Mouse (Mus musculus) induced T-regulatory cell, adult 2 months (primary cell): Measurements from ENCODE around the gene Rora.
"Not testable (repeated sequence)": the region's sequence is repeated elsewhere in the genome, so short reads cannot be mapped to it uniquely, and the experiment has no call there.

Source experiments
- DNase-seq: peaks from one replicate; pipeline ENCODE4 v3.0.0-alpha.2; 2012; ENCODE audit warnings: low read depth

The Rora gene

DNA sequence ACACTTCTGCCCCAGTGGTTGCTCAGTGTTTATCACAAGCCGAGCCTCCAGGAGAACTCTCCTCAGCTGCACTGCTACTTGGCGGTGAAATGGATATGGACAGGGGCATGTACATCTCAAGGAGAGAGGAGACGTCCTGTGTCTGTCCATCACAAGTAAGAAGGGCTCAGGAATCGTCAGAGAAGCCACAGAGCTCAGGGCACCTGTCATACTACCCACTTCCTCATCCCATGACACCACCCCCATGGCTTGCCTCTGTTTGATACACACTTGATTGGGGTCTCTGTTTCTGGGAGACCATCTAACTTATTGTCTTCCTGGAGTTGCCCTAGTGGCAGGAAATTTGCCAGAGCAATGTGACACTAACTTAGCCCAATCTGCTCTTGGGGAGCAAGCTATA is 433.3 kb downstream of the Rora start:
- no peak for DNase-seq

DNA sequence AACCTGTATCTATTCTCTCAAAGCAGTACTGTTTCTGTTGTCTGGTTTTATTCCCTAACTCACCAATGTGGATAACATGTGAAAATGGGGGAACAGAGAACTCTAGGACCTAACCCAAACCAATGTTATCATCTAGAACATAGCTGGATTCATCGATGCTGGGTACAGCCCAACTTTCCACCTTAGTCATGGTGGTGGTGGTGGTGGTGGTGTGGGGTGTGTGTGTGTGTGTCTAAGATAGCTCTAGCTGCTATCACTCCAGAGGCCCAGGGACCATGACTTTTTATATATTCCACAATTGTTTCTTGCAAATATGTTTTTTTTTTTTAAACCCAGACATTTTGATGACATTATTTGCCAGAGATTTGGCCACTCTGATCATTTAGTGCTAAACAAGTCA is 433.7 kb downstream of the Rora start:
- DNase-seq = no peak

DNA sequence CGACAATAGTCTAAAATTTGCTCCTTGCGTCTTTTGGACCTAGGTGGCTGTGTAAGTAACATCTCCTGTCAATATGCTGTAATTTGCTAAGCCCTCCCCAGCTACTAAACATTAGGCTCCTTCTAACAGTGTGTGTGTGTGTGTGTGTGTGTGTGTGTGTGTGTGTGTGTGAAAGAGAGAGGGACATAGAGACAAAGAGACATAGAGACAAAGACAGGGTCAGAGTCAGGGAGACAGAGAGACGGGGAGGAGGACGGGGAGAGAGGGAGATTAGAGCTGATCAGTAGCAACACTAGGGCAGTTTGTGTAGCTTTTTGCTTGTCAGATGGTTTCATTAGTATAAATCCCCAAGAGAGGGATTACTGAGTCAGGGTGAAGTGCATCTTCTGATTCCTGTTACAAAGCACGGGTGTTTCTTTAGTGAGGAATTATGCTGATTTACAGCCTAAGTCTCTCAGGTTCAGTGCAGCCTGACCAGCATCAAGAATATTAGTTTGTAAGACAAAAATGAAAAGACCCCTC is 437.2 kb downstream of the Rora start:
- DNase-seq = no peak

DNA sequence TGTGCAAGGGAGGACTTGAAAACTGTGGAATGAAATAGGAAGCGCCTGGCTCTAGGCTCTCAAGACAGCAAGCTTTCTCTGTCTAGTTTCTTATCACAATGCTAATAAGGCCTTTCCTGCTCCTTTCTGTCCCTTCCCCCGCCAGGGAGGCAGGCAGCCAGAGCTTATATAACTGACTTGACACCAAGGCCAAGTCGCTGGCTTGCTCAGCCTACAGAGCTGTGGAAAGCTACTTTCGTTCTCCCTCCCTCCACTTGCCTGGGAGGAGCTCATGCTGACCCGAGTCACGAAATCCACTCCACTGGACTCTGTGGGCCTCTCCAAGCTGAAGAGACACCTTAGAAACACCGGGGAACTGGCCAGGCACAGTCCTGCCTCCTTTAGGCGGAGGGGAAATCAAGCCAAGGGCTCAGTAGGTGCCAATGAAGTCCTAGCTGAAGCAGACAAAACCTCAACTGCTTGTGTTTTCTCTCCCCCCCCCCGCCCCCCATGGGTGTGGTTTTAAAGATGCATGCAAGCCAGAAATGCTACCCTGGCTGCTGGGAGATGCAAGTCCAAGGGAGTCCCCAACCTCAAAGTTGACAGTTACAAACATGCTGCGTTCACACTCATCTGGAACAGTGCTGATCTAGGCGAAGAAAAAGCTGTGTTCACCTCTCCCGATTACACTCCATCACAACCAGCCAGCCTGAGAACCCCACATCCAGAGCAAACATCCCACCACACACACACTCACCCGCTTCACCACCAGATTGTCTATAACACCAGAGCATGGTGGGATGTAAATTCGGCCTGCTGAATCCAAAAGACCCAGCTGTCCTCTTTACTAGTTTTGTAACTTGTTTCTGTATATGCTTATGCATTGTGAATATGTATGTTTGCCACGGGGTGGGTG is 438.8 kb downstream of the Rora start:
- DNase-seq = no peak

DNA sequence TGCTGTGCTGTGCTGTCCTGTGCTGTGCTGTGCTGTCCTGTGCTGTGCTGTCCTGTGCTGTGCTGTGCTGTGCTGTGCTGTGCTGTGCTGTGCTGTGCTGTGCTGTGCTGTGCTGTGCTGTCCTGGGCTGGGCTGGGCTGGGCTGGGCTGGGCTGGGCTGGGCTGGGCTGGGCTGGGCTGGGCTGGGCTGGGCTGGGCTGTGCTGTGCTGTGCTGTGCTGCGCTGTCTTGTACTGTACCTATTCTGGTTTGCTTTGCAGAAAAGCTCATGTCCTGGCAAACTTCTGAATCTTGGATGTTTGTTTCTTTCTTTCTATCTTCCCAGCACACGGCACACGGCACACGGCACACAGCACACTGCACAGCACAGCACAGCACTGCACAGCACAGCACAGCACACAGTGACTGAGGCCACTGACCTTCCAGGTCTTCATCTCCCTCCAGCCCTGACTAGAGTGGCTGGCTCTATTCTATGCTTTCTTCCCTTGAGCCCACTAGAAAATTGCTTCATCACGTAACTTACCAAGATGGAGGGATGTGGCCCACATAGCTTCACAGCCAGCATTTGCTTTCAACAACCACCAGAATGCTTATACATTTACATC is 446.7 kb downstream of the Rora start:
- not testable (repeated sequence) for DNase-seq

DNA sequence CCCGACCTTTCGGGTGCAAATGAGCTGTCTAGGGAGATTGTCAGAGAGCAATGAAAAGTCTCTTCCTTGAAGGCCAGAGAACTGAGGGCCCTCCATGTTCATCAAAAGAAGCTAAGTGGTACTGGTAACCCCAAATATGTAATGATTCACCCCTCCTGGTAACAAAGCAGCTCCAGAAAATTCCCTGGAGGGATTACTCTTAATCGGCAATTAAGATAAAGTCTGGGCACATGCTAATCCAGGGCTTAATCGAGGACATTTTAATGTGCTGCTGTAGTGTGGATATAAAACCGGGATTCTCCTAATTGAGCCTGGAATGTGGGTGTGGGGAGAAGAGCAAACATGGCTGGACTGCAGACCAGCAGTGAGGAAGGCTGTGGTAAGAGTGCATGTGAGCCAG is 450.7 kb downstream of the Rora start:
- no peak for DNase-seq

DNA sequence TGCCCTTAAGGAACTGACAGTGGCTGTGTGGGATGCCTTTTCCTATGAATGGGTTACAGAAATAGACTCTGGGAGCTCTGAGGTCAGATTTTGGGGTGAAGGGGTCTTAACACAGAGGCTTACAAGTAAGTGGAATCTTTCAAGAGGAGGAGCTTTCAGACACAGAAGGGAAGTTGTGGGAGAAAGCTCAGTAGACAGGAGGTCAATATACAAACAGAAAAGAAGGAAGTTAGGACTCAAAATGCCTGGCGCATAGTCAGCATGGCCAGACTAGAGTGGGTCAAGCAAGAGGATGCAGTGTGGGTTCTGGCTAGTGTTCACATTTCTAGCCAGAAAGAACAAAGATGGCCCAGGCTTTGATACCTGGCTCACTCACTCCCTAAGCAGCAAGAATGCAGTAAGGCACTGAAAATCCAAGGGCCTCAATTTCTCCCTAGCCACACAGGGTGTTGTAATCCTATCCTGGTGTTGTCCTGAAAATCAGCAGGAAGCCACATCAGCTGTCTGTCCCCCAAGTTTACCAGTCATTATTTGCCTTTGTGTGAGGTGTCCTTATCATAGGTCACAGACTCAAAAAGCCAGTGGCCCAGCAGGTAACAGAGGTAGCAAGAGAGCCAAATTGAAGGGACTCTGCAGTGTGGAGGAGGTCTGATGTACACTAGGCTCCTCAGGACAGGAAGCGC is 456.2 kb downstream of the Rora start:
- DNase-seq = no peak

DNA sequence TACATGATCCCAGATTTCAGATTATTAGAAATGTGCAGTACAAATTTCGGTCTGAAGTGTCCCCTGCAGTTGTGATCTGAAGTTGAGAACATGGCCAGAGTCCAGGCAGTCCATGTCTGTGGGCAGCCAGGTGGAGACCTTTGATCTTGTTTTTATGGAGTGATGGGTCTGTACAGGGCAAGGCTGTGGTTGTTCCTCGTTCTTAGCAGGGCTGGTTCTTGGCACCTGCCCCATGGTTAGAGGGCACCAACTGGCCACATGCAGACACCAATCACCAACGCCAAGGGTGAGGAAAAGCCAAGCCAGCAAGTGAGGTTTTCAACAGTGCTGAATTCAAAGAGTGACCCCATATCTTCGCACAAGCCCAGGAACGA is 456.7 kb downstream of the Rora start:
- no peak for DNase-seq

DNA sequence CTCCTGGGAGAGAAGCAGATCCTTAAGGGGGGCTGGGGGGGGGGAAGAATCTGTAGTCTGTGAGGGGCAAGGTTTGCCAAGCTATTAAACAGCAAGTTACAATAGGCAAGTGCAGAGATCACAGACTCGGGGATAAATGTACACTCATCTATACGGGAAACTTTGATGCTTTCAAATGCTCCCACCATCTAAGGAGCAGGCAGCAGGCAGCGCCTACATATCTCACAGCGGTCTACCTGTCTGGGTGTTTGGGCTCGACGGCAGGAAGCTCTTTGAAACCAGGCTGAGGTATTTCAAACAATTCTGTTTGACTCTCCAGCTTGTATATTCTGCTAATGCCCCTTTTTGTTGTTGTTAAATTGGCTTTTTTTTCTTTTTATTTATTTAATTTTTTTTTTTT is 457.1 kb downstream of the Rora start:
- no peak for DNase-seq

DNA sequence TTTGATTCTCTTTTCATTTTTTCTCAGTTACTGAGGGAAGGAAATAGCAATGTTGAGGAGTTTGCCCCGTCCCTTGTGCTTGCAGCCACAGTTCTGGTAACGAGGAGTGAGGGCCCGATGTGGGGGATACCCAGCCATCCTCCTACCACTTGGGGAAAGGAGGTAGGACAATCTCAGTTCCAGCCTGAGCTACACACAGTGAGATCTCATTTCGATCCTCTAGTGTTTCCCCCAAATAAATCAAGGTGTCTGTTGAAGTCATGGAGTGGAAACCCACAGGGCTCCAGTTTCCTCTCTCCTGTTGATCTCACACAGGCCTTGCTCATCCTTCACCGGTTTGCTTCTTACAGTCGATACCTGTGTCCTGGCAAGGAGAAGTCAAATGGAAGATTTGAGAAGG is 458.0 kb downstream of the Rora start:
- no peak for DNase-seq

DNA sequence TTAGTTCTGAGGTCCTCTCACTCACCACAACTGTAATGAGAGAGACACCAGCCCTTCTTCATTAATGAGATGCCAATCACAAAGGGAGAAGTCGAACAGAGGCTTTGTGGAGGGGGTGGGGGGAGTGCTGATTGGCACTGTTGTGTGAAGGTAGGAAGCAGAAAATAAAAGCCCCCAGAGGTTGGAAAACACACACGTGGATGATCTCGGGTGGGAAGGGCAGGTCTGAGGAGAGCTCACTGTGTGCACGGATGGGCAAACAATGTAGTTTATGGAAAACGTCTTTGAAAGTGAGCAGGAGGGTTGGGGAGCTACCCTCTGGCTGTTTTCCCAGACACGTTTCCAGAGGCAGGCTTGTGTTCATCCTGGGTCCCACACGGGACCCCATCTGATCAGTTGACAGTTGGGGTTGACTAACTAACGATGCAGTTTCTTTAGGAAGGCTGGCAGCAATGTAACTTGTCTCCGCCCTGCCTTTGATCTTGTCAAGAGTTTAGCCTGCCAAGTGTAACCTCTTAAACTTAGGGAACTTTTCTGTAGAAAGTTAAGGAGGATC is 460.9 kb downstream of the Rora start:
- DNase-seq = no peak

DNA sequence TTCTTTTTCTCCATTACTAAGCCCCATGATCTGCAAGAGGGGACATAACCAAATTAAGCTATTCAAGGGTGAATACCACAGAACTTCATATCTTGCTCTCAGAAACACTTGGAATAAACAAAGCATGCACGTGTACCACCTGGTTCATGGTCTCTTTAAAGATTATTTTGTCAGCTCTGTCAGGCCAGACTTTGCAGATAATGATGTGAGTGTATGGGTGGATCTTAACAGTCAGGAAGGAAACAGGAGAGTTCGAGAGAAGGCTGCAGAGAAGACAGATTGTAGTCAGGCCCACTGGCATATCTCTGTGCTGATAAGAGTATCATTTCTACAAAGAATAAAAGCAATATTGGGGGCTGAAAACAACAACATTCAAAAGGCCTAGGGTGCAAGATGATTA is 463.2 kb downstream of the Rora start:
- no peak for DNase-seq

DNA sequence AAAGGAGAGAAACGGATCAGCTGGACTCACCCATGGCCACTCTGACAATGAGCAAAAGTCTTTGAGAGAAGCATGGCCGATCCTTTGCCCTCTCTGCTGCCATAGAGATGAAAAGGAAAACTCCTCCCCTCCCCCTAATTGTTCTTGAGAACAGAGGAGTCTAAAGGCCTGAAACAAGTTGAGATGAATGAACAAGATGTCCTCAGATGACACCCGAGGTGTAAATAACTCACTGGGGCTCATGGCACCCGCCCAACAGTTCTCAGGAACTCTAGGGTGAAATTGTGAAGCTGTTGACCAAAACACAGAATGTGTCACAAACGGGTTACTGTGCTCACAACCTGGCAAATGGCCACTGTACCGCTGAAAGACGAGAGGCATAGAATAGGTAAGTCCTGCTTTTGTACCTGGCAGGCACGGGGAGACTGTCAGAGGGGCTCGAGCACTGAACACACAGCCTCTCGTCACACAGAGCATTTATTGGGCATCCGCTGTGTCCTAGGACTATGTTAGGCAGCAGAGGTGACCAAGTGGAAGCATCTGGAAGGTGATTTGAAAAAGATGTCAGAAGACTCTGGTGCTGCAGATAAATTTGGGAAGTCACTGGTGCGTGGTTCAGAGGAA is 467.6 kb downstream of the Rora start:
- DNase-seq = no peak

DNA sequence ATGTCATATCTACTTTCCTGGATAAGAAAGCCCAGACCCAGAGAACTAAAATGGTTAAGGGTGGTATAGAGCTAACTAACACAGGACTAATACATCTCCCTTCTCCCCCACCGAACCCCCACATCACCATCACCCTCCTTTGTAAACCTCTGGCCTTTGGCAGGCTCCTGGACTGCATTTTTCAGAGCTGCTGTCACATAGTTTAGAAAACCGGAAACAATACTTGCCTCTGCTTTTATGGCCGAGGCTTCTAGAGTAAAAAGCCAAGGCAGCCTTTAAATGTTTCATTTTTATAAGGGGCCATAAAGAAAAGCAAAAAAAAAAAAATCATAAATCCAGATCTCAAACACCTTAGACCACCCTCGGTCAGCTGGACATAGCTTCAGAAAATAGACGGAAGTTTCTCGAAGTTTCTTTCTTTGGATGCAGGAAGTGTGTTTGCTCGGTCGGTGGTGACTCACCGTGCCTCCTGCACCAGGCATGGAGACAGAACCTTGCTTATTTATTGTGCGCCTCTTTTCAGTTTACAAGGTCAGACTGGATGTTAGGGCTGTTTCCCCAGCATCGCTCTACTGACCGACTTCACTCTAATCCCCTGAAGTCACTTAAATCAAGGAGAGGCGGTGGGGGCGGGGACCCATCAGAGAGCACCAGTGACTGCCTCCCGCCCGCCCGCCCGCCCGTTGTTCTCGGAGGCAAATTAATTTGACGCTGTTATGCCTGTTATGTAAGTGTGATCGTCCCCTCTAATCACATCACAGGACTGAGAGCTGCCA is 471.6 kb downstream of the Rora start:
- peak; percentile 77 for DNase-seq

DNA sequence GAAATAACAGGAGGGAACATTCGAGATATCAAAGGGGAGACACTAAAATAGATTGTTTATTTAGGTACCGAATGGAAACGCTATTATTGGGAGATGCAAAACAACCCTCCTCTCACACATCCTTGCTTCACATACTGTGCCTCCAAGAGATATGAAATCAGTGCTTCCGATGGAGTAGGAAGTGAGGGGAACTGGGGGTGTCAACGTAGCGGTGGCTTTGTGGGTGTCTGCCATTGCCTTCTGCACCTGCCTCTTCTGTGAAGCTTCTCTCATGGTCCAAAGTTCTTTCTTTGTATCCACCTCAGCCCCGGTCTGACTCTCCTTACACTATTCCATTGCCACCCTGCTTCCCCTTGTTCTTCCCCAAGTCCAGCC is 472.2 kb downstream of the Rora start:
- DNase-seq = no peak

DNA sequence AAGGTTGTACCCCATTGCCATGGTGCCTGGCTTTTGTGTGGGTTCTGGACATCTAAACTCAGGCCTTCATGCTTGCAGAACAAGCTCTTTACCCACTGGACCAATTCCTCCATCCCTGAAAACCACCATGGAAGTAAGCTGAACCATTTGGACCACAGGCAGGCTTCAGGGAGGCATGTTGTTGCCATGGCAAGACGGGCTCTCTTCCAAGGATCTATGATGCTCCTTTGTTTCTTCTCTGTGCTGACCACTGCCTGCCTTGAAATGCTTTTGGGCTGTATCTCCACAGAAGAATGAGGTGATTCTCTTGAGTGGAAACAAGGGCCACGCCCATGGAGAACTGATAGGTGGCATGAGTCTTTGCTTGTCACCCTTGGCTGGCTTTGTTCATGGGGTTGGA is 473.0 kb downstream of the Rora start:
- DNase-seq = no peak

DNA sequence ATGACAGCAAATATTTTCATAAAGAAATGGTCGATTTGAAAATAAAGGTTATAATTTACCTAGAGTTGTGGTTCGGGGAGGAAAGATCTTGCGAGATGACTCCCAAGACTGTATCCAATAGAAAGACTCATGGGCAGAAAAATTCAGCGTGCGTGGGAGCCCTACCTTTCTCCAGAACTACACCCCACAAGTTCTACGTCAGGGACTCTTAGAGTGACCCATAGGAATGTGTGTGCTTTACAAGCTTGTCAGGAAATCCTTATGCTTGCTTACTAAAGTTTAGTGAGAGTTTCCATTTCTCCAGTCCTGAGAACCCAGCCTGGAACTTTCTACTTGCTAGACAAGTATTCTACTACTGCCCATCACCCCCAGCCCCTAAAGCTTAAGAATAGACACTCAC is 474.7 kb downstream of the Rora start:
- no peak for DNase-seq

DNA sequence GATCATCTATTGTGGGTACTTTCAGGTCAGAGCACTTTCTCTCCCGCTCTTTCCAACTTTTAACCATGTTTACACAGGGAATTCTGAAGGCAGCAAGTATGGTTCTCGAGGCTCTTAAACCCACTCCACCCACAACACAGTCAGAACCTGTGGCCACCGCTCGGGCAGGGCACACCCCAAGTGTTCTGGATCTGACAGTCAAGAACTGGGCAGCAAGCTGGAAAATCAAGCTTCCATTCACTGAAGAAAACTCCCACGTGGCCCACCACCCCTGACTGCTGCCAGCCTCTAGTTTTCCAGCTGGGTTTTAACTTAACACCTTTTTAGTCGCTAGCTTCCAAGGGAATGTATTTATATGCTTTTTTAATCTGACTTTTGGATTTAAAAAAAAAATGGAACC is 479.4 kb downstream of the Rora start:
- DNase-seq = no peak

DNA sequence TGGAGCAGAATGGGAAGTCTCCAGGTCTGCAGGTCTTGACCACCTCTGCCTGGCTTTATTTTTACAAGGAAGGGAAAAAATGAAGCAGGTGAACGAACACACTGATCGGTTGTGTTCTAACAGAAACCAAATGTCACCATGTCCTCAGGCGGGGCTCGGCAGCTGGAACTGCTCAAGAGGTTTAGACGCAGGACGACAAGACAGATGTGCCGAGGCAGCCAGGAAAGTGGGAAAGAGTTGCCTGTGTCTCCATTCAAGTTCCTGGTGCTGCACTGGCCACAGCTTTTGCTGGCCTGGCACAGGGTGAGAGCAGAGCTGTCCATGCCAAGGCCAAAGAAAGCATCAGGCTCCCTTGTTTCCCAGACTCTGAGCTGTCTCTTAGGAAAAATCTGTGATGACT is 480.1 kb downstream of the Rora start:
- DNase-seq = no peak

DNA sequence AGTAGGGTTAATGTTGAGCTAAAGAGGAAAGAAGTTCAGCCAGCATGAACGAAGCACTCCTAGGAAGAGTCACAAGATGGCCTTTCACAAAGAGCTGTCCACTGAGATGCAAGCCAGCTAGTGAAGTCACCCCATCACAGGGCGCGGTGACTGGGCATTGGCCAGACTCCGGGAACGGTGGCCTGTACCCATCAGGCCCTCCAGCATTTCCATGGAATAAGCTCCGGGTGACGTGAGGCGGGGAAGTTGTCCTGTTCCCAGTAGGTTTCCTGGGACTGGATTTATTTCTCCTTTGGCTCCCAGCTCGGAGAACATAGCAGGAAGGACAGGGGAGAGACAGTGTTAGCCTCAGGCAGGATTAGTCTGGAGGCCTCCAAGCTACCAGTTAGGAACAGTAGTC is 481.0 kb downstream of the Rora start:
- no peak for DNase-seq

DNA sequence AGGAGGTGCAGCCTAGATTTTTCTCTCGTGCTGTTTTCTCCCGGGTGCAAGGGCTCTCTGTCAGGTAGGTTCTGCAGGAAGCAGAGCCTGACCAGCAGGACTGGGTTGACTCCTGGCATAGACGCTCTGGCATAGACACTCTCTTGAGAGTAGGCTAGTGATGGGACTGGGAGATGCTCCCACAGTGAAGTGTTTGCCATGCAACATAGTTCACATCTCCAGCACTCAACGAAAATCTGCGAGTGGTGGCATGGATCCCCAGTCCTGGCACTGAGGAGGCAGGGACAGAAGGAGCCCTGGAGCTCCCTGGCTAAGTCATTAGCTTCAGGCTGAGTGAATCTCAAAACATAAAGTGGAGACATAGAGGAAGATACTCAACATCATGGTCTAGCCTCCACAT is 483.2 kb downstream of the Rora start:
- DNase-seq = no peak

DNA sequence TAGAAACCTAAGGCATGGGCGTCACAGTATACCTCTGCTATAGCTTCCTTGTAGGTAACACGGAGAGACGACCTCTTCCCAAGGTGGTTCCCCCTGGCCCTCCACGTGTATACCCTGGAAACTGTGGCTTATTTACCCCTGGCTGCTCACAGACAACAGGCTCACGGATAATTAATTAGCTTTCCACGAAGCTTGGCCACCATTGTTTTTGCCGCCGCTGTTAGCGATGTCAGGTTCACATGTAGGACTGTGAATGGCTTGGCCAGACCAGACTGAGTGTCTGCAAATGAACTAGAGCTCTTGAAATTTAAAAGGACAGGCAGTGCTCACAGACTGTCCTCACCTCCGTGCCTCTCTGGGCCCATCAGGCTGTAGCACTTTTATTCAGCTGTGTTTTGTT is 483.8 kb downstream of the Rora start:
- no peak for DNase-seq
